Mouse (Mus musculus): ENCODE results near the gene Lmo2.
"Not testable (repeated sequence)": the region's sequence is repeated elsewhere in the genome, so short reads cannot be mapped to it uniquely, and the experiment has no call there.

DNA sequence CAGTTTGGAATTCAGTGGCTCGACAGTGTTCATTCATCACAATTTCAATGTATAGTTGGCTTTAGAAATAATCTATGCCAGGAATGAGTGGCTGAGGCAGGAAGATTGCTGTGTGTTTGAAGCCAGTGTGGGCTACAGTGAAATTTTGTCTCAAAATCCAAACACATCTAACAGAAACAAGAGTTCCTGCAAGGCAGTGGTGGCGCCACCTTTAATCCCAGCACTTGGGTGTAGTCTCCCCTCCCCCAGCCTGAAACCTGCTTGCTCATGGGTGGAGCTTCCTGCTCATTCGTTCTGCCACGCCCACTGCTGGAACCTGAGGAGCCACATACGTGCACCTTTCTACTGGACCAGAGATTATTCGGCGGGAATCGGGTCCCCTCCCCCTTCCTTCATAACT lies 29.8 kb downstream of the Lmo2 start:
- not testable (repeated sequence) for TF ChIP-seq CTCF, EP300 (IDR thresholded peaks at IDR 0.05; ENCODE audit: low read depth)

All from liver, embryonic 14.5 days (tissue).